Mouse (Mus musculus) lung, embryonic 14.5 days (tissue): ENCODE measurements at regions not wholly inside any gene's neighbourhood (a gene's known extent, or its start where the extent isn't known, plus 50 kb on each side); places are given as distances from the start of the nearest gene placed in this dataset.

Source experiments
- ATAC-seq: fragments of 200-750 bp; cut with Nextera tagmentation; 2 replicates; pipeline ENCODE4 v1.8.0; 2017; ENCODE audit warnings: mild to moderate bottlenecking, moderate TSS enrichment, moderate library complexity; ENCODE audit not compliant: insufficient read depth
- DNase-seq: peaks from one replicate; pipeline ENCODE4 v3.0.0-alpha.2; 2015
- H3K27ac ChIP-seq: fragments of 300-500 bp; sonication (generic); 2 replicates; pipeline ENCODE4 v1.5.1; 2014; ENCODE audit warnings: low read depth, mild to moderate bottlenecking, moderate library complexity
- H3K27me3 ChIP-seq: fragments of 300-500 bp; sonication (generic); 2 replicates; pipeline ENCODE4 v1.6.1; 2014; ENCODE audit warnings: low read length, control low read depth; ENCODE audit not compliant: insufficient read depth
- H3K36me3 ChIP-seq: fragments of 300-500 bp; sonication (generic); 2 replicates; pipeline ENCODE4 v1.6.1; 2014; ENCODE audit warnings: control low read depth; ENCODE audit not compliant: insufficient read depth
- H3K4me1 ChIP-seq: fragments of 300-500 bp; sonication (generic); 2 replicates; pipeline ENCODE4 v1.6.1; 2014; ENCODE audit warnings: antibody characterized with exemption, control low read depth; ENCODE audit not compliant: insufficient read depth
- H3K4me2 ChIP-seq: fragments of 300-500 bp; sonication (generic); 2 replicates; pipeline ENCODE4 v1.6.1; 2014; ENCODE audit warnings: mild to moderate bottlenecking
- H3K4me3 ChIP-seq: fragments of 300-500 bp; sonication (generic); 2 replicates; pipeline ENCODE4 v1.5.1; 2014; ENCODE audit warnings: low read depth, low read length
- H3K9ac ChIP-seq: fragments of 300-500 bp; sonication (generic); 2 replicates; pipeline ENCODE4 v1.6.1; 2014
- H3K9me3 ChIP-seq: fragments of 300-500 bp; sonication (generic); 2 replicates; pipeline ENCODE4 v1.6.1; 2016; ENCODE audit warnings: low read depth, low read length, control low read depth
- CTCF ChIP-seq: IDR thresholded peaks from 2 replicates; pipeline ENCODE4 v1.5.1; 2016; ENCODE audit warnings: antibody characterized with exemption, low read depth
- WGBS: fragments of 180-500 bp; shearing (Covaris S2); extraction: QIAGEN DNeasy Blood & Tissue Kit; methylation state at CpG from one replicate; pipeline ENCODE4 v1.1.7; 2014; 5-methylcytosine and 5-hydroxymethylcytosine counted together

- TF ChIP-seq CTCF: no peak
- Histone ChIP-seq H3K27ac (peak overlapping the region; percentile 67), H3K36me3 (no peaks in the 10 kb centered on the region), H3K9me3 (no peaks in the 10 kb centered on the region), H3K27me3 (no peaks in the 10 kb centered on the region), H3K4me2 (no peak overlapping the region), H3K4me3 (no peak overlapping the region), H3K9ac (no peak overlapping the region), H3K4me1 (peaks cover 4% of the 10 kb centered on the region; the same call in 1 of the 2 replicates)
- DNase-seq: peak; percentile 29
- WGBS: 39% methylated on average over 11 of the region's 11 CpGs
- peak; percentile 78; the same call in 1 of the 2 replicates for ATAC-seq
These were observed 63.5 kb upstream of the Gm11983 start for GRCm38 (mm10) chr11:6900769-6901481.

DNA sequence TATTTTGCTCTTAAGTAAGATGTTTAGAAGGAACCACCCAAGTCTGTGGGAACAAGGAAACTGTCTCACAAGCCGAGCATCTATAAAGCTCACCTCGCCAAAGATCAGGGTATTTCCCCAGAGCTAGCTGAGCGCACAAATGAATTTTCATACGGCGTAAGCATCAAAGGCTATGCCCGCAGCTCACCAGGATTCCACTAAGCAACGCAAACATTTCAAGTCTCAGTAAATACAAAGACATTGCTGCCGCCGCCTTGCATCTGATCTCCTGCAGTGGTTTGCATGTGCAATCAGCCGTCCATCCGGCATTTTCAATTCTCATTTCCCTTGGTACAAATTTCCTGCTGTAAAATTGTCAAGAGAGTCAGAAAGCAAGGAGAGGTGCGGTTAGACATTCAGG, 62.9 kb upstream of the Gm11983 start:
- peak overlapping the region; percentile 67; the same call in 1 of the 2 replicates for H3K27ac ChIP-seq
- H3K36me3 ChIP-seq: no peaks in the 10 kb centered on the region
- H3K4me3 ChIP-seq: no peak overlapping the region
- ATAC-seq (no peak), DNase-seq (no peak)
- TF ChIP-seq CTCF: no peak
- H3K4me1 ChIP-seq: peaks cover 7% of the 10 kb centered on the region; the same call in 1 of the 2 replicates
- no peaks in the 10 kb centered on the region for H3K9me3 ChIP-seq
- H3K9ac ChIP-seq: no peak overlapping the region
- H3K27me3 ChIP-seq: no peaks in the 10 kb centered on the region
- WGBS: 50% methylated on average over 12 of the region's 12 CpGs
- no peak overlapping the region for H3K4me2 ChIP-seq

DNA sequence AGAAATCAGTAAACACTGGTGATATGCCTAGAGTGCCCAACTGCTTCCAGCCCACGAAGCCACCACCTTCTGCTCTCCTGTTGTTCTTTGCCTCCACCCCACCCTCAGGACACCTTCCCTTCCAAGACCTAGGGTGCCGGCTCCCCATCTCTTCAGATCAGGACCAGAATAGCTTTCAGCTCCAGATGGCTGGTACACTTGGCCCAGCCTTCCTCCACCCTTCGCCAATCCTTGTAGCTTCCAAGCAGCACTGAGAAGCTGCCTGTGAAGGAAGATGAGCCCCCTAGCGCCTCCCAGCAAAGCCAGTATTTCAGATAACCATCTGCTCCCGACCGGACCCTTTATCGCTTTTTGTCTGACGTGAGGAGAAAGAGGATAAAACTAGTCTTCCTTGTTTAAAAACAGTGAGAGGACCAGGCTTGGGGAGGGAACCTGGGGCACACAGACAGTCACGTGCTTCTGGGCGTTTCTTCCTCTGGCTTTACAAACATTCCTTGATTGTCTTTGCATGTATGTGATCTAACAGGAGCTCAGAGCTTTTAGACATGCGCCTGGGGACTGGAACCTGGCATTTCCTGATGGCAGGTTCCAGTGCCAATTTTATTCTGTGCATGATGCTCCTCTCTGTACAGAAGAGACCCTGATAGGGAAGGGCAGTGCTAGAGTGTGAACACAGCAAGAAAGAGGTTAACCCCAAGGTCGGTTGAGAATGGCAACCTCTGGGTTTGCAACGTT, 62.0 kb upstream of the Gm11983 start:
- Histone ChIP-seq H3K36me3 (no peaks in the 10 kb centered on the region), H3K27ac (no peak overlapping the region), H3K9ac (no peak overlapping the region), H3K4me1 (peaks cover 13% of the 10 kb centered on the region; the same call in 1 of the 2 replicates), H3K4me2 (no peak overlapping the region), H3K27me3 (no peaks in the 10 kb centered on the region), H3K9me3 (no peaks in the 10 kb centered on the region), H3K4me3 (no peak overlapping the region)
- no peak for DNase-seq
- WGBS: 47% methylated on average over 13 of the region's 13 CpGs
- TF ChIP-seq CTCF: no peak
- no peak for ATAC-seq

GRCm38 (mm10) chr11:6898357-6899097, 61.1 kb upstream of the Gm11983 start:
- Histone ChIP-seq H3K36me3 (no peaks in the 10 kb centered on the region), H3K4me2 (no peak overlapping the region), H3K4me1 (peaks cover 13% of the 10 kb centered on the region; the same call in 1 of the 2 replicates), H3K4me3 (no peak overlapping the region), H3K9ac (no peak overlapping the region), H3K27me3 (no peaks in the 10 kb centered on the region), H3K27ac (no peak overlapping the region), H3K9me3 (no peaks in the 10 kb centered on the region)
- ATAC-seq (no peak), DNase-seq (no peak)
- 81% methylated on average over 5 of the region's 5 CpGs for WGBS
- no peak for TF ChIP-seq CTCF

- Histone ChIP-seq H3K4me1 (peaks cover 13% of the 10 kb centered on the region; the same call in 1 of the 2 replicates), H3K4me2 (no peak overlapping the region), H3K36me3 (no peaks in the 10 kb centered on the region), H3K9me3 (no peaks in the 10 kb centered on the region), H3K4me3 (no peak overlapping the region), H3K27me3 (no peaks in the 10 kb centered on the region), H3K9ac (no peak overlapping the region), H3K27ac (peak overlapping the region; percentile 83)
- TF ChIP-seq CTCF: no peak
- ATAC-seq (peak; percentile 74), DNase-seq (peak; percentile 66)
- WGBS: 26% methylated on average over 8 of the region's 8 CpGs
These were observed 58.3 kb upstream of the Gm11983 start for GRCm38 (mm10) chr11:6895786-6896093.

- Histone ChIP-seq H3K9me3 (no peaks in the 10 kb centered on the region), H3K36me3 (no peaks in the 10 kb centered on the region), H3K27ac (peak overlapping the region; percentile 83), H3K4me2 (no peak overlapping the region), H3K4me3 (no peak overlapping the region), H3K9ac (no peak overlapping the region), H3K27me3 (no peaks in the 10 kb centered on the region), H3K4me1 (peaks cover 13% of the 10 kb centered on the region; the same call in 1 of the 2 replicates)
- ATAC-seq: peak; percentile 68
- DNase-seq: no peak
- WGBS: 32% methylated on average over 7 of the region's 7 CpGs
- no peak for TF ChIP-seq CTCF
These were observed 57.7 kb upstream of the Gm11983 start for GRCm38 (mm10) chr11:6894911-6895785.
